Mouse (Mus musculus): ENCODE data around the gene Akap1. TPM values are rescaled to one million over a fixed set of nuclear protein-coding genes. Genes with fewer than 3 reads are reported as not detected.

Akap1 gene
- 34.4 TPM for polyA plus RNA-seq (2014; fragmentation: Illumina TruSeq; extraction: RNeasy Lipid Tissue Mini Kit (QIAGEN cat#74804); ENCODE audit: low read depth, low replicate concordance)

DNA sequence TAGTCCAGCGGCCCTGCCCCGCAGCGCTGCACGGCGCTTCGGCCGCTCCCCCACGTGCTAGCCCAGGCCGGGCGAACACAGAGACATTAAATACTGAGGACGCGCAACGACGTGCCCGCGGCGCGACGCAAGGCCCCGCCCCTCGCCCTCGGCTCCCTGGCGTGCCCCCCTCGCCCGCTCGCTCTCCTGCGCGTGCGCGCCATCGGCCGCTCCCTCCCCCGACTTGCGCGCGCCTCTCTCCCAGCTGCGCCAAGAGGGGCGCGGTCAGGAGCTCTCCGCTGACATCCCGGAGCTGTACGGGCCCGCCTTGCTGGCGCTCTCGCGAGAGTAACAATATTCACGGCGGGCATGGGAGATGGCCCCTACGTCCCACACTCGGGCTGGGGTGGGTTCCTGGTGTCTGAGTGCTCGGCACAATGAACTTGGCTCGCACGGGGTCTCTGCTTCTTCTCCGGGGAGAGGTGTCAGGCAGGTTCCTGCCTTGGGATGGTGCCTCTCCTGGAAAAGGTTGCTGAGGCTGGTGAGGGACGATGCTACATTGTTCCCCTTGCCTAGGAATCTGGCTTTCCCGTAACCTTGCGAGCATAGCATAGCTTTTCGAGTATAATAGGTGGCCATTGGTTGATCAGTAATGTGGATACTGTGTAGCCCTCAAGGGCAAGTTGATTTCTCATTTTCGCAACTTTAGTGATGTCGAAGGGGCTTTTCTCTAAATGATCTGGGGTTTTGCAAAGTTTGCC, at the start of gene Akap1:
Gene Akap1, minus strand, starts transcription at position 129 of the 740 bp plus-strand sequence.

Other genes with a start within 250 kb of the Akap1 start
- gene Msi2, start 146.1 kb downstream of the Akap1 start, polyA plus RNA-seq (2014; fragmentation: Illumina TruSeq; extraction: RNeasy Lipid Tissue Mini Kit (QIAGEN cat#74804); ENCODE audit: low read depth, low replicate concordance) = 151 TPM
- 135 TPM for gene Scpep1, start 90.9 kb upstream of the Akap1 start, polyA plus RNA-seq (2014; fragmentation: Illumina TruSeq; extraction: RNeasy Lipid Tissue Mini Kit (QIAGEN cat#74804); ENCODE audit: low read depth, low replicate concordance)
- gene Elobl, start 102.3 kb upstream of the Akap1 start, polyA plus RNA-seq (2014; fragmentation: Illumina TruSeq; extraction: RNeasy Lipid Tissue Mini Kit (QIAGEN cat#74804); ENCODE audit: low read depth, low replicate concordance) = not detected
- 9.2 TPM for gene Coil, start 105.7 kb upstream of the Akap1 start, polyA plus RNA-seq (2014; fragmentation: Illumina TruSeq; extraction: RNeasy Lipid Tissue Mini Kit (QIAGEN cat#74804); ENCODE audit: low read depth, low replicate concordance)
- gene Trim25, start 134.8 kb upstream of the Akap1 start, polyA plus RNA-seq (2014; fragmentation: Illumina TruSeq; extraction: RNeasy Lipid Tissue Mini Kit (QIAGEN cat#74804); ENCODE audit: low read depth, low replicate concordance) = 113 TPM
- gene Dgke, start 202.3 kb upstream of the Akap1 start, polyA plus RNA-seq (2014; fragmentation: Illumina TruSeq; extraction: RNeasy Lipid Tissue Mini Kit (QIAGEN cat#74804); ENCODE audit: low read depth, low replicate concordance) = 23.0 TPM
- not detected for gene Gm525, start 209.3 kb upstream of the Akap1 start, polyA plus RNA-seq (2014; fragmentation: Illumina TruSeq; extraction: RNeasy Lipid Tissue Mini Kit (QIAGEN cat#74804); ENCODE audit: low read depth, low replicate concordance)